ENCODE assay signal across 8 mouse cellular contexts in genomic region chr7:99797911-99798647, GRCm38 (mm10). TPM values are rescaled to one million over a fixed set of nuclear protein-coding genes. Genes with fewer than 3 reads are reported as not detected.
A peak's percentile ranks its signal among the peaks of the same experiment; 100 is the strongest.
DNase-seq lines count a peak whose midpoint lies in the region; ATAC-seq and TF ChIP-seq lines count a peak whose summit lies in the region.

No protein-coding gene starts in this region.

- no peak overlapping the region for H3K27ac ChIP-seq in heart, adult 2 months
- no peak overlapping the region for H3K27ac ChIP-seq in heart, embryonic 11.5 days (ENCODE audit: low read depth, low read length)
- H3K27ac ChIP-seq in spleen, adult 2 months (ENCODE audit: insufficient read depth, low read length): no peak overlapping the region

- no peak overlapping the region for H3K4me2 ChIP-seq in heart, embryonic 11.5 days

- H3K4me1 ChIP-seq in heart, adult 2 months (ENCODE audit: control insufficient read depth, insufficient read depth, low read length): no peaks in the 10 kb centered on the region
- H3K4me1 ChIP-seq in heart, embryonic 11.5 days (ENCODE audit: control insufficient read depth, insufficient read depth, low read length): 0 out of 2 replicates have a peak, but pooled peaks cover 6% of the 10 kb centered on the region
- H3K4me1 ChIP-seq in G1E (ENCODE audit: insufficient read depth, low read depth, low read length): peaks cover 7% of the 10 kb centered on the region
- H3K4me1 ChIP-seq in spleen, adult 2 months (ENCODE audit: control insufficient read depth, insufficient read depth, insufficient read length): peaks cover 9% of the 10 kb centered on the region; the same call in 1 of the 2 replicates

- peak; percentile 91 for TF ChIP-seq CTCF in heart, adult 2 months (IDR thresholded peaks at IDR 0.05)
- TF ChIP-seq CTCF in G1E (IDR thresholded peaks at IDR 0.05; ENCODE audit: low read depth, low read length): peak; percentile 58
- TF ChIP-seq CTCF in spleen, adult 2 months (IDR thresholded peaks at IDR 0.05; ENCODE audit: extremely low read depth, insufficient read depth, insufficient read length, insufficient replicate concordance): peak; percentile 39; the same call in 1 of the 2 replicates

- H3K27me3 ChIP-seq in heart, adult 2 months (ENCODE audit: control insufficient read depth, insufficient read depth, low read length): no peaks in the 10 kb centered on the region
- peaks cover 12% of the 10 kb centered on the region; the same call in 1 of the 2 replicates for H3K27me3 ChIP-seq in heart, embryonic 11.5 days (ENCODE audit: control insufficient read depth, insufficient read depth, low read length)
- H3K27me3 ChIP-seq in G1E (ENCODE audit: insufficient read depth, low read length): peaks cover 38% of the 10 kb centered on the region
- no peaks in the 10 kb centered on the region for H3K27me3 ChIP-seq in spleen, adult 2 months (ENCODE audit: control insufficient read depth, insufficient read depth, low read length)

- ATAC-seq in heart, embryonic 11.5 days (replicated peaks; ENCODE audit: insufficient number of reproducible peaks, low FRiP score, low TSS enrichment): no peak
- ATAC-seq in G1E (ENCODE audit: extremely low read depth, insufficient number of reproducible peaks, low FRiP score, poor library complexity, severe bottlenecking): no peak
- ATAC-seq in megakaryocyte, adult 5-6 weeks (ENCODE audit: poor library complexity, severe bottlenecking): peak; percentile 57; the same call in 1 of the 2 replicates

- no peak overlapping the region for H3K4me3 ChIP-seq in heart, adult 2 months
- H3K4me3 ChIP-seq in heart, embryonic 11.5 days (ENCODE audit: low read depth, low read length): no peak overlapping the region
- H3K4me3 ChIP-seq in G1E (ENCODE audit: low read depth, low read length): no peak overlapping the region
- no peak overlapping the region for H3K4me3 ChIP-seq in spleen, adult 2 months (ENCODE audit: extremely low read depth, insufficient read depth, insufficient read length)

- no peak for TF ChIP-seq POLR2A in heart, adult 2 months (IDR thresholded peaks at IDR 0.05; ENCODE audit: insufficient read depth, low read depth, low read length)
- no peak for TF ChIP-seq POLR2A in spleen, adult 2 months (IDR thresholded peaks at IDR 0.05; ENCODE audit: low read depth, low read length)

- H3K36me3 ChIP-seq in heart, adult 2 months (ENCODE audit: control insufficient read depth, insufficient read depth, low read length): no peaks in the 10 kb centered on the region
- no peaks in the 10 kb centered on the region for H3K36me3 ChIP-seq in heart, embryonic 11.5 days (ENCODE audit: control insufficient read depth, insufficient read depth, low read length)
- no peaks in the 10 kb centered on the region for H3K36me3 ChIP-seq in G1E (replicated peaks)
- no peaks in the 10 kb centered on the region for H3K36me3 ChIP-seq in spleen, adult 2 months (ENCODE audit: control insufficient read depth, insufficient read depth, low read length)

- H3K9ac ChIP-seq in heart, adult 2 months (ENCODE audit: low read depth, low read length): no peak overlapping the region
- no peak overlapping the region for H3K9ac ChIP-seq in heart, embryonic 11.5 days (ENCODE audit: low read depth, low read length)

- H3K9me3 ChIP-seq in heart, embryonic 11.5 days (replicated peaks; ENCODE audit: control insufficient read depth, low read length): no peaks in the 10 kb centered on the region
- peaks cover 5% of the 10 kb centered on the region; the same call in 1 of the 2 replicates for H3K9me3 ChIP-seq in G1E (replicated peaks)

- DNase-seq in heart, adult 2 months: no peak
- peak; percentile 59 for DNase-seq in G1E (ENCODE audit: low spot score)
- DNase-seq in cerebellum, postnatal 36 days: peak; percentile 23 to 77
- DNase-seq in gastrocnemius, postnatal 14 days: peak; percentile 26
- DNase-seq in layer of hippocampus, adult 9-11 months: peak; percentile 61
- DNase-seq in spleen, adult 2 months (ENCODE audit: low read depth in 1 of 2, low spot score in 2 of 2): peak; percentile 57 to 61

- TF ChIP-seq EP300 in heart, adult 2 months (IDR thresholded peaks at IDR 0.05; ENCODE audit: insufficient read depth, low read depth, low read length): no peak

- H3K79me2 ChIP-seq in heart, adult 2 months (replicated peaks; ENCODE audit: control insufficient read depth, insufficient read depth, low read length): no peaks in the 10 kb centered on the region

- intact Hi-C loops in heart, adult 2 months (cut with DNase I): loop anchor here (1.0 to 5.0 kb wide), 4 partner anchors 79 to 179 kb away; partner anchors contain the start of gene Slco2b1
- intact Hi-C loops in gastrocnemius, postnatal 14 days (cut with DNase I; ENCODE audit: low total_unique reads): loop anchor here (2.0 to 10.0 kb wide), 3 partner anchors 83 to 181 kb away; partner anchors contain the start of gene Slco2b1

- WGBS in heart, adult 2 months: 36% methylated on average over 6 of the region's 6 CpGs
- 36% methylated on average over 6 of the region's 6 CpGs for WGBS in heart, embryonic 11.5 days (ENCODE audit: insufficient replicate concordance)
- WGBS in spleen, adult 2 months: 40% methylated on average over 6 of the region's 6 CpGs

RNA-seq across cellular contexts. Expression of gene Neu3, which starts 30.1 kb away (rescaled TPM):
- total RNA-seq in heart, adult 2 months (2021): 1 to 10 TPM; 4.2 to 4.5 TPM
- 3.1 and 5.8 TPM in 2 replicates for polyA plus RNA-seq in heart, adult 2 months (2012; rRNA removed)
- 2.9 and 3.2 TPM in 2 replicates for polyA plus RNA-seq in heart, embryonic 11.5 days (2014; fragmentation: Nextera tagmentation; extraction: Ambion mirVana)
- total RNA-seq in G1E (2014; fragmentation: Nextera tagmentation) (5.9 and 9.0 TPM in 2 replicates), G1E (2017) (5.9 and 7.2 TPM in 2 replicates)
- 6.6 and 6.8 TPM in 2 replicates for polyA plus RNA-seq in G1E (2012)
- total RNA-seq in gastrocnemius, postnatal 14 days (2021): 1 to 10 TPM; 2.9 to 3.3 TPM
- 0.22 and 1.4 TPM in 2 replicates for total RNA-seq in megakaryocyte, adult 5-6 weeks (2015)
- 1.1 and 1.8 TPM in 2 replicates for total RNA-seq in megakaryocyte, adult 5-6 weeks (2017)
- 2.4 and 3.7 TPM in 2 replicates for polyA plus RNA-seq in spleen, adult 2 months (2012; rRNA removed)

RNA-seq across cellular contexts. Expression of gene Olfr521, which starts 34.8 kb away (rescaled TPM):
- not detected for total RNA-seq in heart, adult 2 months (2021)
- polyA plus RNA-seq in heart, adult 2 months (2012; rRNA removed): not detected in 2 replicates
- not detected in 2 replicates for polyA plus RNA-seq in heart, embryonic 11.5 days (2014; fragmentation: Nextera tagmentation; extraction: Ambion mirVana)
- total RNA-seq in G1E (2014; fragmentation: Nextera tagmentation) (not detected in 2 replicates), G1E (2017) (0.05 TPM in 1 of 2 replicates, not detected in the other)
- polyA plus RNA-seq in G1E (2012): not detected in 2 replicates
- total RNA-seq in gastrocnemius, postnatal 14 days (2021): not detected
- total RNA-seq in megakaryocyte, adult 5-6 weeks (2015): not detected in 2 replicates
- not detected in 2 replicates for total RNA-seq in megakaryocyte, adult 5-6 weeks (2017)
- polyA plus RNA-seq in spleen, adult 2 months (2012; rRNA removed): not detected in 2 replicates

Comparison
In these comparisons a context has a peak if more than half of its experiments do, and no peak if none do; other contexts are left out.
1. DNase-seq: peak in G1E (single experiment), cerebellum, postnatal 36 days (2 of 2), gastrocnemius, postnatal 14 days (single experiment), layer of hippocampus, adult 9-11 months (single experiment) and spleen, adult 2 months (2 of 2); none in heart, adult 2 months (0 of 2).
2. CTCF ChIP-seq: peak in every context shown above with its lines; median percentile 91 in heart, adult 2 months; 58 in G1E; 39 in spleen, adult 2 months.